Comparison of ENCODE assay signal across 20 mouse cellular contexts in genomic region chr15:101328876-101329563, GRCm38 (mm10). TPM values are rescaled to one million over a fixed set of nuclear protein-coding genes. Genes with fewer than 3 reads are reported as not detected.
DNase-seq lines count a peak whose midpoint lies in the region; ATAC-seq lines count a peak whose summit lies in the region.
"Had no signal": no experiment of that assay in that cellular context is flagged by ENCODE, and none has a peak within 500 bp of the region (broad histone marks: within the 10 kb centered on the region; RNA-seq: fewer than 3 reads in every experiment).

No protein-coding gene starts in this region.

- H3K27me3 ChIP-seq in heart, embryonic 10.5 days (ENCODE audit: insufficient read depth, poor library complexity, severe bottlenecking) = peaks cover 18% of the 10 kb centered on the region
- no peaks in the 10 kb centered on the region for H3K27me3 ChIP-seq in midbrain, embryonic 11.5 days (ENCODE audit: control insufficient read depth, insufficient read depth, low read length)
- no peaks in the 10 kb centered on the region for H3K27me3 ChIP-seq in midbrain, embryonic 16.5 days (ENCODE audit: control insufficient read depth, insufficient read depth, low read depth, low read length)
- no peaks in the 10 kb centered on the region for H3K27me3 ChIP-seq in stomach, embryonic 15.5 days (replicated peaks)
- H3K27me3 ChIP-seq: heart, embryonic 12.5 days; lung, embryonic 15.5 days had no signal

- no peaks in the 10 kb centered on the region for H3K36me3 ChIP-seq in heart, embryonic 10.5 days
- no peaks in the 10 kb centered on the region for H3K36me3 ChIP-seq in midbrain, embryonic 11.5 days (ENCODE audit: control insufficient read depth, insufficient read depth, low read length)
- no peaks in the 10 kb centered on the region for H3K36me3 ChIP-seq in midbrain, embryonic 16.5 days (ENCODE audit: control insufficient read depth, insufficient read depth, low read length)
- no peaks in the 10 kb centered on the region for H3K36me3 ChIP-seq in stomach, embryonic 15.5 days
- H3K36me3 ChIP-seq: heart, embryonic 12.5 days; hindbrain, embryonic 10.5 days; liver, embryonic 12.5 days; lung, embryonic 15.5 days had no signal

- H3K4me3 ChIP-seq in heart, embryonic 10.5 days = no peak overlapping the region
- no peak overlapping the region for H3K4me3 ChIP-seq in midbrain, embryonic 11.5 days (ENCODE audit: low read depth, low read length)
- H3K4me3 ChIP-seq in midbrain, embryonic 16.5 days (ENCODE audit: low read depth, low read length) = no peak overlapping the region
- no peak overlapping the region for H3K4me3 ChIP-seq in stomach, embryonic 15.5 days (replicated peaks)
- H3K4me3 ChIP-seq: erythroblast, embryonic 14.5 days; heart, embryonic 12.5 days; hindbrain, embryonic 10.5 days; liver, embryonic 12.5 days; lung, embryonic 15.5 days had no signal

- H3K4me2 ChIP-seq in midbrain, embryonic 11.5 days = no peak overlapping the region
- no peak overlapping the region for H3K4me2 ChIP-seq in midbrain, embryonic 16.5 days (ENCODE audit: low read length)
- no peak overlapping the region for H3K4me2 ChIP-seq in stomach, embryonic 15.5 days
- H3K4me2 ChIP-seq: heart, embryonic 12.5 days; liver, embryonic 12.5 days; lung, embryonic 15.5 days had no signal

- ATAC-seq in midbrain, embryonic 11.5 days (ENCODE audit: low FRiP score) = no peak
- no peak for ATAC-seq in midbrain, embryonic 16.5 days
- ATAC-seq in stomach, embryonic 15.5 days (ENCODE audit: insufficient read depth, low FRiP score, low read depth) = no peak
- ATAC-seq in monocyte, adult 5-6 weeks (replicated peaks; ENCODE audit: insufficient number of reproducible peaks, low FRiP score, low TSS enrichment, poor library complexity, severe bottlenecking) = no peak
- ATAC-seq: liver, embryonic 12.5 days had no signal

- DNase-seq in heart, adult 11 months = peak; percentile 91
- DNase-seq in heart, embryonic 10.5 days (ENCODE audit: low spot score) = no peak
- peak; percentile 75 for DNase-seq in midbrain, embryonic 11.5 days (ENCODE audit: low spot score, missing footprints)
- DNase-seq in R1 (ENCODE audit: low read depth, low spot score) = peak; percentile 70
- no peak for DNase-seq in adrenal gland, postnatal 25 days
- DNase-seq: adrenal gland, postnatal 36 days; B cell, adult 2 months; cerebellum, postnatal 10 days; embryo, embryonic 11 days; gastrocnemius, postnatal 25 days; thymus, postnatal 14 days had no signal

- no peaks in the 10 kb centered on the region for H3K9me3 ChIP-seq in heart, embryonic 10.5 days
- H3K9me3 ChIP-seq in midbrain, embryonic 11.5 days (ENCODE audit: control insufficient read depth, low read length) = no peaks in the 10 kb centered on the region
- no peaks in the 10 kb centered on the region for H3K9me3 ChIP-seq in midbrain, embryonic 16.5 days (replicated peaks; ENCODE audit: control insufficient read depth, low read length, poor library complexity, severe bottlenecking)
- no peaks in the 10 kb centered on the region for H3K9me3 ChIP-seq in stomach, embryonic 15.5 days
- H3K9me3 ChIP-seq: heart, embryonic 12.5 days; hindbrain, embryonic 10.5 days; liver, embryonic 12.5 days; lung, embryonic 15.5 days had no signal

- peaks cover 24% of the 10 kb centered on the region for H3K4me1 ChIP-seq in heart, embryonic 10.5 days
- H3K4me1 ChIP-seq in midbrain, embryonic 11.5 days (ENCODE audit: control insufficient read depth, insufficient read depth, low read length) = no peaks in the 10 kb centered on the region
- no peaks in the 10 kb centered on the region for H3K4me1 ChIP-seq in midbrain, embryonic 16.5 days (ENCODE audit: control insufficient read depth, insufficient read depth, low read length)
- H3K4me1 ChIP-seq in stomach, embryonic 15.5 days = peaks cover 30% of the 10 kb centered on the region
- H3K4me1 ChIP-seq: liver, embryonic 12.5 days had no signal

- 66% methylated on average over 3 of the region's 3 CpGs for WGBS in heart, embryonic 10.5 days
- 64% methylated on average over 3 of the region's 3 CpGs for WGBS in midbrain, embryonic 11.5 days
- WGBS in midbrain, embryonic 16.5 days = 69% methylated on average over 3 of the region's 3 CpGs
- WGBS in stomach, embryonic 15.5 days = 62% methylated on average over 3 of the region's 3 CpGs

- H3K27ac ChIP-seq in heart, embryonic 10.5 days = no peak overlapping the region
- no peak overlapping the region for H3K27ac ChIP-seq in midbrain, embryonic 11.5 days (ENCODE audit: low read depth, low read length)
- H3K27ac ChIP-seq in midbrain, embryonic 16.5 days (ENCODE audit: low read length) = no peak overlapping the region
- H3K27ac ChIP-seq in stomach, embryonic 15.5 days = peak overlapping the region; percentile 51
- H3K27ac ChIP-seq: hindbrain, embryonic 10.5 days; kidney, postnatal 0 days; liver, embryonic 12.5 days; lung, embryonic 15.5 days had no signal

- H3K9ac ChIP-seq in midbrain, embryonic 11.5 days (ENCODE audit: low read length) = no peak overlapping the region
- no peak overlapping the region for H3K9ac ChIP-seq in midbrain, embryonic 16.5 days (ENCODE audit: low read depth, low read length)
- H3K9ac ChIP-seq in stomach, embryonic 15.5 days = no peak overlapping the region
- H3K9ac ChIP-seq: heart, embryonic 12.5 days; liver, embryonic 12.5 days; lung, embryonic 15.5 days had no signal

RNA-seq across cellular contexts. Expression of gene 6030408B16Rik, which starts 36.0 kb away (rescaled TPM):
- polyA plus RNA-seq in heart, embryonic 10.5 days (2016; fragmentation: Nextera tagmentation; extraction: Ambion mirVana) = 0.49 and 1.8 TPM in 2 replicates
- 0.33 TPM in 1 of 2 replicates, not detected in the other for polyA plus RNA-seq in midbrain, embryonic 11.5 days (2014; fragmentation: Nextera tagmentation; extraction: Ambion mirVana)
- polyA plus RNA-seq in midbrain, embryonic 16.5 days (2015; fragmentation: Nextera tagmentation; extraction: Ambion mirVana) = 0.19 and 0.26 TPM in 2 replicates
- 9.5 and 11.6 TPM in 2 replicates for polyA plus RNA-seq in stomach, embryonic 15.5 days (2015; fragmentation: Nextera tagmentation; extraction: Ambion mirVana)
- total RNA-seq in adrenal gland, postnatal 25 days (2021) = 0.27 TPM in 1 of 2 replicates, not detected in the other
- total RNA-seq in monocyte, adult 5-6 weeks (2017) = 0.75 to 1.4 TPM in 2 of 3 replicates, not detected in the other
- polyA plus RNA-seq: erythroblast, embryonic 14.5 days had no signal

RNA-seq across cellular contexts. Expression of gene Krt80, which starts 40.9 kb away (rescaled TPM):
- 0.80 and 1.7 TPM in 2 replicates for polyA plus RNA-seq in heart, embryonic 10.5 days (2016; fragmentation: Nextera tagmentation; extraction: Ambion mirVana)
- not detected in 2 replicates for polyA plus RNA-seq in midbrain, embryonic 11.5 days (2014; fragmentation: Nextera tagmentation; extraction: Ambion mirVana)
- 0.10 TPM in 2 replicates for polyA plus RNA-seq in midbrain, embryonic 16.5 days (2015; fragmentation: Nextera tagmentation; extraction: Ambion mirVana)
- 7.7 and 12.7 TPM in 2 replicates for polyA plus RNA-seq in stomach, embryonic 15.5 days (2015; fragmentation: Nextera tagmentation; extraction: Ambion mirVana)
- 1.0 and 1.3 TPM in 2 replicates for total RNA-seq in adrenal gland, postnatal 25 days (2021)
- total RNA-seq in monocyte, adult 5-6 weeks (2017) = 124 to 181 TPM (median 163 TPM) in 3 replicates
- polyA plus RNA-seq: erythroblast, embryonic 14.5 days had no signal

RNA-seq across cellular contexts. Expression of gene Atg101, which starts 44.9 kb away (rescaled TPM):
- polyA plus RNA-seq in heart, embryonic 10.5 days (2016; fragmentation: Nextera tagmentation; extraction: Ambion mirVana) = 59.5 and 77.0 TPM in 2 replicates
- polyA plus RNA-seq in midbrain, embryonic 11.5 days (2014; fragmentation: Nextera tagmentation; extraction: Ambion mirVana) = 57.9 and 67.4 TPM in 2 replicates
- 74.8 and 79.8 TPM in 2 replicates for polyA plus RNA-seq in midbrain, embryonic 16.5 days (2015; fragmentation: Nextera tagmentation; extraction: Ambion mirVana)
- polyA plus RNA-seq in stomach, embryonic 15.5 days (2015; fragmentation: Nextera tagmentation; extraction: Ambion mirVana) = 66.0 and 66.4 TPM in 2 replicates
- 40.6 and 44.5 TPM in 2 replicates for total RNA-seq in adrenal gland, postnatal 25 days (2021)
- total RNA-seq in monocyte, adult 5-6 weeks (2017) = 52.9 to 72.0 TPM (median 58.7 TPM) in 3 replicates

Comparison
In these comparisons a context has a peak if more than half of its experiments do, and no peak if none do; other contexts are left out.
1. DNase-seq: peak in heart, adult 11 months (single experiment), midbrain, embryonic 11.5 days (single experiment) and R1 (single experiment); none in heart, embryonic 10.5 days (single experiment) and adrenal gland, postnatal 25 days (single experiment).